Mouse (Mus musculus) heart, adult 9 months (tissue): ENCODE results near the gene Crlf3.

Experiments used
- DNase-seq, 2 experiments: peaks; one replicate each; pipeline ENCODE4 v3.0.0; 2022; ENCODE audit warnings: low spot score in 2 of 2

Crlf3 gene

GRCm38 (mm10) chr11:80080826-80081728, at the start of gene Crlf3:
TSS of gene Crlf3 (minus strand) at chr11:80080991.
- peak; percentile 92 to 94 for DNase-seq

DNA sequence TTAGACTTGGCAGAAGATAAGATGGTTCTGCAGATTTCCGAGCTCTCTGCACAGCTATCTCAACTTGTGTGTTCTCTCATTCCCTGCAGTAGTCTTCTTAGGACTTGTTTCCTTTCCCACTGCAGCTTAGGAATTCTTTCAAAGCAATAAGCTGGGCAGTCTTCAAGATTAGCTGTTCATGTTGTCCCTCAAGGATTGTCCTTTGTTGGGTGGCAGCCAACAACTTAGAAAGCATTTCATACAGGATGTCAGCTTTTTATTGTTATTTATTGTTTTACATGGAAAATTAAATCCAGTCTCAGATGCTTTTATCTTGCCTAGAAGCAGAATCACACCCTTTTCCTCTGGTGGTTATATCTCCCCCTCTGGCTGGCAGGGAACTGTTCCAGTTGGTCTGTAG, 35.6 kb upstream of the Crlf3 start:
- peak in 1 of 2 experiments; percentile 3 for DNase-seq

DNA sequence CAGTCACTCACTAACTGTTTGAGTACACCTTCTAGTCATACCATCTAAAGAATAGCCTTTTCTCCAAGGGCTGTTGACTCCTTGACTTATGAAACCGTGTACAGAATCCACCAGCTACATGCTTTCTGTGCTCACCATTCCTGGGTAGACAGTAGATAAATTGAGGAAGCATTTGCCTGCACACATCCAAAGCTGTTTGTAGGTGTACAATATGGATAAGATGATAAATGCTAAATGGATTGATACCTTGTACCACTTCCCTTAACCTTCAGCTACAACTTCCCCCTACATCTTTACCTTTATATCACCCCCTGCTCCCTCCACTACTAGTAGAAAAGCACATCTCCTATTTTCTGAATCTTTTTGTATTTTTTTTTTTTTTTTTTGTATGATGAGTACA, 23.6 kb upstream of the Crlf3 start:
- DNase-seq: no peak

- DNase-seq: no peak
Measured at GRCm38 (mm10) chr11:80101298-80101697, 20.5 kb upstream of the Crlf3 start.

DNA sequence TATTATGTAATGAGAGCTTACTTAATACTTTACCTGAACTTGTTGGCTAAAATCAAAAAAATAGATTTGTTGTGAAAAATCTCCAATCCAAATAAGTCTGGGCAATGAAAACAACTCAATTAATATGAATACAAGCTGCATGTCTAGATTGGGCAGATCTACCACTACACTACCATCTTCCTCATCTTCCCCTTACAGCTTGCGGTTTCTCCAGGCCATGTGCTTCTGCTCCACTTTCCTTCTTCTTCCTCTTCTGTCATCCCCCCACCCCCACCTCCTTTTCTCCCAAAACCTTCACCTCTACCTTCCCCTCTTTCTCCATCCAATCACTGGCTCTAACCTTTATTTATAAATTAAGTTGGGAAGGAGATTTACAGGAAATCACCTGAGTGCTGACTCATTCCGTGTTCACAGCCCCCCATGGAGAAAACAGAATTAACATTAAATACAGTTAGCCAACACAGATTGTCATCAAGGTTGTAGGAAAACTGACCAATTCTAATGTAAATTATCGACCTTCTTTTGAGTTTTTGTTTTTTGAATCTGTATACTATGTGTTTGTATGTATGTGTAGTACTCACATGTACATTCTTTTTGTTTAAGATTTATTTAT, 17.8 kb upstream of the Crlf3 start:
- no peak for DNase-seq

GRCm38 (mm10) chr11:80090555-80091164, 9.9 kb upstream of the Crlf3 start:
- DNase-seq: no peak

- DNase-seq: no peak
Measured at GRCm38 (mm10) chr11:80089817-80090214, 9.0 kb upstream of the Crlf3 start.

- DNase-seq: peak; percentile 69 to 84
Measured at GRCm38 (mm10) chr11:80088917-80089816, 8.4 kb upstream of the Crlf3 start, which contains the start of gene Atad5. TSS of gene Atad5 (plus strand) at chr11:80089400.

GRCm38 (mm10) chr11:80086844-80087243, 6.1 kb upstream of the Crlf3 start:
- peak; percentile 55 to 81 for DNase-seq

- no peak for DNase-seq
Measured at GRCm38 (mm10) chr11:80085356-80086055, 4.7 kb upstream of the Crlf3 start.

DNA sequence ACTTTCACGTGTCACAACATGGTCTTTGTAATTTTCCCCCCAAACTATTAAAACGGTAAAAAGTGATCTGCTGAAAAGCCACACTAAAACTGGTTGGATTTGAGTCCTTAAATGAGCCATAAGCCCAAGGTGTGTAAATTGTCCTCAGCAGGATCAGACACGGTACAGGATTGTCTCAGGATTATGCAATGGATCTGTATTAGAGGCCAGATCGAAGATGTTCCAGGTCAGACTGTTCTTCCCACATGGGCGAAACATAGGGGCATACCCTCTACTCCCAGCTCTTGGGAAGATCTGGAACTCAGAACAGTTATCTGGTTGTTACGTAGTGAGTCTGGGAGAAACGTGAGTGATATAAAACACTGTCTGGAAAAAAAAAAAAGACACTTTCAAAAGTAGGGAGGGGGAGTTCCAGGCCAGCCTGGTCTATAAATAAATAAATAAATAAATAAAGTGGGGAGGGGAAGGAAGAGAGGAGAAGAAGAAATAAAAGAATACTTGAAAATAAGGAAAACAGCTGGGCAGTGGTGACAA, 1.1 kb upstream of the Crlf3 start:
- no peak for DNase-seq

DNA sequence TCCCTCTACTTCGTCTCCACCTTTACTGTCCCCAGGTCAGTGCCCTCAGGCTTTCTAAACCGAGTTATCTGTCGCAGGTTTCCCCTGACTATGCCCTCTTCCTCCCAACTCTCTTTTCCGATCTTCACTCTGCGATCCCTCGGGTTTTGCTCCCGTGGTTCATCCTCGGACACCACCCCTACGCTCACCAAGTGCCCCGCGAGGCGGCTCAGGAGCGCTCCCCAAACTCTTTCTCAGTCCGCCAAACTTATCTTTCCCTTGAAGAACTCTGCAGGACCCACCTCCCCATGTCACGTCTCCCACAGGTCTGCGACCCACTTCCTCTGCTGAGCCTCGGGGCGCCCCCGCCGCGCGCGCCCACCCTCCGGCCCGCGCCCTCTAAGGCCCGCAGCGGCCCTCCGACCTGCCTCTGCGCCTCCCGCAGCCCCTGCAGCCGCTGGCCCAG, 388 bp downstream of the Crlf3 start:
- no peak for DNase-seq

- DNase-seq: no peak
Measured at GRCm38 (mm10) chr11:80079751-80080150, 1.0 kb downstream of the Crlf3 start.

- no peak for DNase-seq
Measured at GRCm38 (mm10) chr11:80078831-80079230, 2.0 kb downstream of the Crlf3 start.

DNA sequence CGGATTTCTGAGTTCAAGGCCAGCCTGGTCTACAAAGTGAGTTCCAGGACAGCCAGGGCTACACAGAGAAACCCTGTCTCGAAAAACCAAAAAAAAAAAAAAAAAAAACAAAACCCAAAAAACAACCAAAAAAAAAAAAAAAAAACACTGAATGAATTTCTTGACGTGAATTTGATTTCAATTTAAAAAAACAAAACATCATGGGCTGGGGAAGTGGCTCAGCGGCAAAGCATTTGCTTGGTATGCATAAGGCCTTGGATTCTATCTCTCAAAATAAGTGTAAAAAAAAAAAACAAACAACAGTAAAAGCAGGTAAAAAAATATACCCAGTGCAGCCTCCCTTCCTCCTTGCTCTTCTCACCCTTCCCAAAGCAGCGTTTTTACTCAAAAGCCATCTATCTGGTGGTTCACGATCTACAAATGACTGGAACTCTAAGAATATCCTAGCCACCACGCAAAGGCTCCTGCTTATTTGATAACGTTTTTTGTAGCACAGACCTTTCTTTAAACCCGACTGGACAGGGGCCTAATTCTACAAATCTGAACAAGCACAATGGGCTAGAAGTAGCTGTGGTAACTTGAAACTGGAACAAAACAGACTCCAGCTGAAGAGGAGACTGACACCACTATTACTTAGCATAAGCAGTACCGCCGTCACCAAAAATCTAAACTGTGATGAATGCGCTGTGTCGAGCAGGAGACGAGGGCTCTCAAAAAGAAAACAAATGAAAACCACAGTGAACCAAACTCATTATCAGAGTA, 2.8 kb downstream of the Crlf3 start:
- DNase-seq: no peak

DNA sequence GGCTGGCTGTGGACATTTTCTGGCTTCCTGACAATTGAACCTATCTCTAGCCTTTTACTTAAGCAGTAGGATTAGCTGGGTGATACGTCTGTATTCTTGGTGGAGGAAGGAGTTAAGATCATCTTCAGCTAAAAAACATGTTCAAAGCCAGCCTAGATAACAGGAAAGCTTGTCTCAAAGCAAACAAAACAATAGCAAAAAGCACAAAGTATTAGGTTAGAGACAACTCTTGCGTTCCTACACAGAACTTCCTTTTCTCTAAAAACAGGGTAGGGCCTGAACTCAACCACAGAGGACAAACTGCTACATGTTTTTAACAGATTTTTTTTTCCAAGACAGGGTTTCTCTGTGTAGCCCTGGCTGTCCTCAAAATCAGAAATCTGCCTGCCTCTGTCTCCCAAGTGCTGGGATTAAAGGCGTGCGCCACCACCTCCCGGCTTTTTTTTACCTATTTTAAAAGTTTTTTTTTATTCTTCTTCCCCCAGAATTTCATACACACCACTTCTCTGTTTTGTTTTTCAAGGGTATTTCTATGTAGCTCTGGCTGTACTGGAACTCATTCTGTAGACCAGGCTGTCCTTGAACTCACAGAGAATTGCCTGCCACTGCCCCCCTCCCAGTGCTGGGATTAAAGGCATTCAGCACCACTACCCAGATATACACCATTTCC, 5.0 kb downstream of the Crlf3 start:
- no peak for DNase-seq

- no peak for DNase-seq
Measured at GRCm38 (mm10) chr11:80072365-80072764, 8.4 kb downstream of the Crlf3 start.

DNA sequence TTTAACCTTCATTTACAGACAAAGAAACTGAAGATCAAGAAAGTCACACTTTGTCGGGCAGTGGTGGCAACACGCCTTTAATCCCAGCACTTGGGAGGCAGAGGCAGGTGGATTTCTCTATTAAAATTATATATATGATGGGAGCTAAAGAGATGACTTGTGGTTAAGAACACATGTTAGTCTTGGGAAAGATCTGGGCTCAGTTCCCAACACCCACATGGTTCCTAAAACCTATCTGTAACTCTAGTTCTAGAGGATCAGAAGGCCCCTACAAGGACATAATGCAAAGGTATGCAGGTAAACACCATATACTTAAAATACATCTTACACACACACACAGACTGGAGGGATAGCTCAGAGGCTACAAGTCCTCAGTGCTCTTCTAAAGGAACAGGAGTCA, 9.8 kb downstream of the Crlf3 start:
- DNase-seq: no peak

GRCm38 (mm10) chr11:80069815-80070214, 11.0 kb downstream of the Crlf3 start:
- DNase-seq: no peak
